Mouse (Mus musculus): ENCODE measurements around the gene Rxra. TPM values are rescaled to one million over a fixed set of nuclear protein-coding genes. Genes with fewer than 3 reads are reported as not detected.
A peak's percentile ranks its signal among the peaks of the same experiment; 100 is the strongest.

Rxra gene
- total and polyA plus RNA-seq, 2 experiments from 2014 or later: 2.3 to 20.2 TPM

DNA sequence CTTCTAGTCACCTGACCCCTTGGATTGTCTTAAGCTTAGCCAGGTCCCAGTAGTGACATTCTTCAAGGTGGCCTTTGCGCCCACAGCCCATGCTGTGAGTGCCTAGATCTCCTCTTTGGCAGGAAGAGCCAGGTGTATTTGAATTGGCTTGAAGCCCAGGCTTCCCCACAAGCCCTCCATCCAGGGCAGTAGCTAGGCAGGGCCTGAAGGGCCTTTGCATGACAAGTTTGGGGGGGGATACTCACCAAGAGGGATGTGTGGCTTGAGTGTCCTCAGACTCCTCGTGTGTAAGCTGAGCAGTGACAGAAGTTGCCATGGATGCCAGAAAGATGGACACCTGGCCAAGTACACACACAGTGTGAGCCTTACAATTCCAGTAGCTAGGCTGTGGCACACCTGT is 101.5 kb downstream of the Rxra start:
- no peaks in the 10 kb centered on the region for H3K27me3 ChIP-seq (ENCODE audit: insufficient read depth, low read length)
- no peak overlapping the region for H3K27ac ChIP-seq (ENCODE audit: low read depth, low read length)
- DNase-seq (ENCODE audit: low spot score): no peak
- no peak for TF ChIP-seq CTCF (IDR thresholded peaks at IDR 0.05)
- no peaks in the 10 kb centered on the region for H3K4me1 ChIP-seq (ENCODE audit: insufficient read depth, low read length)
- no peak for ATAC-seq (ENCODE audit: low FRiP score)
- H3K4me2 ChIP-seq (ENCODE audit: low read depth, low read length, poor library complexity, severe bottlenecking): no peak overlapping the region
- no peaks in the 10 kb centered on the region for H3K9me3 ChIP-seq (ENCODE audit: low read length)
- no peak overlapping the region for H3K4me3 ChIP-seq (ENCODE audit: low read depth, low read length)
- no peaks in the 10 kb centered on the region for H3K36me3 ChIP-seq (ENCODE audit: insufficient read depth, low read length)
- no peak overlapping the region for H3K9ac ChIP-seq (replicated peaks; ENCODE audit: low read length, poor library complexity, severe bottlenecking)
- 67% methylated on average over 2 of the region's 2 CpGs for WGBS

DNA sequence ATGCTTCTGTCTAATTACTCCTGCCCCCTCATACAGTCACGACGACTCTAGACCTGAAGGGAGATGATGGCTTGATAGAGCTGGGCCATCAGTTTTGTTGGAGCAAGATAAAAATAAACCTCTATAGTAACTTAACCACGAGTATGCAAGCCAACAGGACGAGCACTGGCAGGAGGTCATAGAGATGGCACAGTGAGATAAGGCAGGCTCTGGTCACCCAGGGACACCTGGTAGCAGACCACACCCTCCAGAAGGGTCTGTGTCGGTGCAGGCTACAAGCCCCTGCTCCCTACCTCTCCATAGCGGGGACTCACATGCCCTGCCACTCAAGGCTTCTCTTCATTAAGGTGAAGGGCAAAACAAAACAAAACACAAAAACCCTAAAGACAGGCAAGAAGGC is 102.0 kb downstream of the Rxra start:
- DNase-seq (ENCODE audit: low spot score) (no peak), ATAC-seq (ENCODE audit: low FRiP score) (no peak)
- no peak for TF ChIP-seq CTCF (IDR thresholded peaks at IDR 0.05)
- 81% methylated on average over 6 of the region's 6 CpGs for WGBS
- H3K36me3 ChIP-seq (ENCODE audit: insufficient read depth, low read length): no peaks in the 10 kb centered on the region
- H3K9me3 ChIP-seq (ENCODE audit: low read length): no peaks in the 10 kb centered on the region
- no peaks in the 10 kb centered on the region for H3K4me1 ChIP-seq (ENCODE audit: insufficient read depth, low read length)
- H3K4me2 ChIP-seq (ENCODE audit: low read depth, low read length, poor library complexity, severe bottlenecking): no peak overlapping the region
- H3K9ac ChIP-seq (replicated peaks; ENCODE audit: low read length, poor library complexity, severe bottlenecking): no peak overlapping the region
- H3K4me3 ChIP-seq (ENCODE audit: low read depth, low read length): no peak overlapping the region
- H3K27ac ChIP-seq (ENCODE audit: low read depth, low read length): no peak overlapping the region
- no peaks in the 10 kb centered on the region for H3K27me3 ChIP-seq (ENCODE audit: insufficient read depth, low read length)

DNA sequence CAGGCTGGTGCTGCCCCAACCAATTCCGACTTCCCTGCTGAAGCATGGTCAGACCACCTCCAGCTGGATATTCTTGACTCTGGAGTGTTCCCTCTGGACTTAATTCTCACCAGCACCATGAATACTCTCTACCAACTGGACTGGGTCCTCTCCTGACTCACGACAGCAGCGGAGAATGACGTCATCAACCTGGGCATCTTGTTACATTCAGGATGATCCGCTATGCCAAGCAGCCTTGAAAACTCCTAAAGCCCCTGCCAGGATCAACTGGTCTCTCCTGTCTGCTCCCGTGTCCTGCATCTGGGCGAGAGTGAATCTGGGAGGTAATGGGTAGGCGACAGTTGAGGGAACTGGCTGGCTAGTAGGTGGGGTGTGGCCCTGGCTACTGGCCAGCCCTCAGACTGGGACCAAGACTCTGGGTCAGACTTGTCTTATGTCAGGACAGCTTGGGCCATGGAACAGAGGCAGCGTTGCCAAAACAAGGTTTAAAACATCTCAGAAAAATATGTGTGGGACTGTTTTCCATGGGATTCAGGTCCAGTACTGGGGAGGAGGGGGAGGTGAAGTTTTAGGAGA is 103.1 kb downstream of the Rxra start:
- H3K27me3 ChIP-seq (ENCODE audit: insufficient read depth, low read length): no peaks in the 10 kb centered on the region
- no peaks in the 10 kb centered on the region for H3K4me1 ChIP-seq (ENCODE audit: insufficient read depth, low read length)
- WGBS: 88% methylated on average over 9 of the region's 9 CpGs
- ATAC-seq (ENCODE audit: low FRiP score) (no peak), DNase-seq (ENCODE audit: low spot score) (no peak)
- H3K27ac ChIP-seq (ENCODE audit: low read depth, low read length): no peak overlapping the region
- no peak for TF ChIP-seq CTCF (IDR thresholded peaks at IDR 0.05)
- H3K9me3 ChIP-seq (ENCODE audit: low read length): no peaks in the 10 kb centered on the region
- no peak overlapping the region for H3K4me3 ChIP-seq (ENCODE audit: low read depth, low read length)
- H3K36me3 ChIP-seq (ENCODE audit: insufficient read depth, low read length): no peaks in the 10 kb centered on the region
- no peak overlapping the region for H3K9ac ChIP-seq (replicated peaks; ENCODE audit: low read length, poor library complexity, severe bottlenecking)
- no peak overlapping the region for H3K4me2 ChIP-seq (ENCODE audit: low read depth, low read length, poor library complexity, severe bottlenecking)

DNA sequence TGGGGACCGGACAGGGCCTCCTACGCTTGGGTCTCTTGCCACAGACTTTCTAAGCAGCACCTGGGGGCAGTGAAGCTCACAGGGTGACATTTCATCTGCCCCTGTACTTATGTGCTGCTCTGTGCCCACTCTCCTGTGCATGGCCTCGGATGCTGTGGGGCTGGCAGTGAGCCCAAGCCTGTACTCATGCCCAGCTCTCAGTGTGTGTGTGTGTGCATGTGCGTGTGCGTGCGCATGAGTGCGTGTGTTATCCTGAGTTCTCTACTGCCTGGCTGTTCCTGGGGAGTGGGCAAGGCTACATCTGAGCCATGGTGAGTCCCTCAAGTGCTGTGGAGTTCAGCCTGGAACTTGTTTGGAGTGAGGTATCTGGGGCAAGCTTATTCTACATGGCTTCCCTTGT is 103.9 kb downstream of the Rxra start:
- Histone ChIP-seq H3K27ac (ENCODE audit: low read depth, low read length) (no peak overlapping the region), H3K4me1 (ENCODE audit: insufficient read depth, low read length) (no peaks in the 10 kb centered on the region), H3K27me3 (ENCODE audit: insufficient read depth, low read length) (no peaks in the 10 kb centered on the region), H3K9me3 (ENCODE audit: low read length) (no peaks in the 10 kb centered on the region), H3K9ac (replicated peaks; ENCODE audit: low read length, poor library complexity, severe bottlenecking) (no peak overlapping the region), H3K36me3 (ENCODE audit: insufficient read depth, low read length) (no peaks in the 10 kb centered on the region), H3K4me3 (ENCODE audit: low read depth, low read length) (no peak overlapping the region), H3K4me2 (ENCODE audit: low read depth, low read length, poor library complexity, severe bottlenecking) (no peak overlapping the region)
- TF ChIP-seq CTCF (IDR thresholded peaks at IDR 0.05): no peak
- DNase-seq (ENCODE audit: low spot score) (peak; percentile 42), ATAC-seq (ENCODE audit: low FRiP score) (no peak)
- 89% methylated on average over 7 of the region's 7 CpGs for WGBS

DNA sequence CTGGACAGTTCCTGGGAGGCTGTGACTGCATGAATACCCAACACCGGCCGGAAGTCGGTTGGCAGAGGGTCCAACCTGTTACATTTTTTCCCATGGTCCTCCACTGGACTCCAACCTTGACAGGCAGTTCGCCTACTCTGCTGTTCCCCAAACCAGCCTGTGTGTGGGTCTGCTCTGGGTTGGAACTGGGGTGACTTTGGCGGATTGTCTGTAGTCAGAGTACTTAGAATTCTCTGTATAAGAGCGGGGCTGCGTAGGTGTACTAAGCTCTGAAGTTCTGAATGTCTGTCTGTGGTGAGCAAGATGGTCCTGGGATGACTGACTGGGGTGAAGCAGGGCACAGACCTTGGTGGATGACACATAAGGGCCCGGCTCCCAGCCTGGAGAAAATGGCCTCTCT is 109.1 kb downstream of the Rxra start:
- Histone ChIP-seq H3K27ac (ENCODE audit: low read depth, low read length) (no peak overlapping the region), H3K4me2 (ENCODE audit: low read depth, low read length, poor library complexity, severe bottlenecking) (no peak overlapping the region), H3K9me3 (ENCODE audit: low read length) (no peaks in the 10 kb centered on the region), H3K36me3 (ENCODE audit: insufficient read depth, low read length) (no peaks in the 10 kb centered on the region), H3K9ac (replicated peaks; ENCODE audit: low read length, poor library complexity, severe bottlenecking) (no peak overlapping the region), H3K27me3 (ENCODE audit: insufficient read depth, low read length) (no peaks in the 10 kb centered on the region), H3K4me3 (ENCODE audit: low read depth, low read length) (no peak overlapping the region), H3K4me1 (ENCODE audit: insufficient read depth, low read length) (no peaks in the 10 kb centered on the region)
- WGBS: 91% methylated on average over 8 of the region's 8 CpGs
- no peak for TF ChIP-seq CTCF (IDR thresholded peaks at IDR 0.05)
- ATAC-seq (ENCODE audit: low FRiP score): no peak
- no peak for DNase-seq (ENCODE audit: low spot score)

DNA sequence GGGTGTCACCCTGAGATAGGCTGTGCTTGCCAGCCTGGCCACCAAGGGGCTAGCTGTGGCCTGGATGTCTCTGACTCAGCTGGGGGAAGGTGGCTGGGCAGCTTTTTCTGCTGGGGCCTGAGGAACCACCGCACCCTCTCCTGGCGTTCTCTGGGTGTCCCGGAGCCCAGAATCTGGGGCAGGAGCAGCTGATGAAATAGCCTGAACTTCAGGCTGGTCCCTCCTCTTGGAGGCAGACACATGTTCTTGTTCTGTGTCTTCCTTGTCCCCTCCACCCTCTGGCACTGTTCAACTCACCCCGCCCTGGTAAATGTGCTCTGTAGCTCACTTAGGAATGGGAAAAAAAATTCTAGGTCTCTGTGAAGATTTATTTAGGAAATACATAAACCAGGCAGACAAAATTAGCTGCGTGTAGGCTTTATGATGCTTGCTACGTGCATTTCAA is 109.8 kb downstream of the Rxra start:
- no peaks in the 10 kb centered on the region for H3K27me3 ChIP-seq (ENCODE audit: insufficient read depth, low read length)

More for the DNA sequence above, 109.8 kb downstream of the Rxra start:
- ATAC-seq (ENCODE audit: low FRiP score) (no peak), DNase-seq (ENCODE audit: low spot score) (no peak)
- 95% methylated on average over 6 of the region's 6 CpGs for WGBS
- Histone ChIP-seq H3K36me3 (ENCODE audit: insufficient read depth, low read length) (no peaks in the 10 kb centered on the region), H3K9ac (replicated peaks; ENCODE audit: low read length, poor library complexity, severe bottlenecking) (no peak overlapping the region), H3K27ac (ENCODE audit: low read depth, low read length) (no peak overlapping the region), H3K4me1 (ENCODE audit: insufficient read depth, low read length) (no peaks in the 10 kb centered on the region), H3K4me3 (ENCODE audit: low read depth, low read length) (no peak overlapping the region), H3K4me2 (ENCODE audit: low read depth, low read length, poor library complexity, severe bottlenecking) (no peak overlapping the region), H3K9me3 (ENCODE audit: low read length) (no peaks in the 10 kb centered on the region)
- no peak for TF ChIP-seq CTCF (IDR thresholded peaks at IDR 0.05)
